Mouse (Mus musculus) bone marrow macrophage, adult 2 months (primary cell): ENCODE results near the gene Btg1. TPM values are rescaled to one million over a fixed set of nuclear protein-coding genes. Genes with fewer than 3 reads are reported as not detected.

Source experiments
- H3K27ac ChIP-seq: 2 replicates; pipeline ENCODE4 v1.5.1; 2012; ENCODE audit warnings: low read depth, low read length; ENCODE audit not compliant: insufficient read depth
- H3K4me1 ChIP-seq: 2 replicates; pipeline ENCODE4 v1.6.1; 2012; ENCODE audit warnings: low read length; ENCODE audit not compliant: control insufficient read depth, insufficient read depth
- H3K4me3 ChIP-seq: 2 replicates; pipeline ENCODE4 v1.5.1; 2012; ENCODE audit warnings: mild to moderate bottlenecking, low read length, moderate library complexity; ENCODE audit not compliant: insufficient read depth
- CTCF ChIP-seq: IDR thresholded peaks from 2 replicates; pipeline ENCODE4 v1.5.1; 2012; ENCODE audit warnings: low read depth, mild to moderate bottlenecking, low read length, moderate library complexity
- POLR2A ChIP-seq: IDR thresholded peaks from 2 replicates; pipeline ENCODE4 v1.6.1; 2012; ENCODE audit warnings: mild to moderate bottlenecking, low read depth, low read length, borderline replicate concordance
- polyA plus RNA-seq: library from polyadenylated mRNA; stranded (reverse); fragments of >200 nt; gene quantifications from 2 replicates; pipeline ENCODE4 v1.2.4, GENCODE M21; 2012; ENCODE audit not compliant: missing spikeins, insufficient read depth, insufficient read length

Btg1 gene
- polyA plus RNA-seq, 1 experiment = 175 TPM

DNA sequence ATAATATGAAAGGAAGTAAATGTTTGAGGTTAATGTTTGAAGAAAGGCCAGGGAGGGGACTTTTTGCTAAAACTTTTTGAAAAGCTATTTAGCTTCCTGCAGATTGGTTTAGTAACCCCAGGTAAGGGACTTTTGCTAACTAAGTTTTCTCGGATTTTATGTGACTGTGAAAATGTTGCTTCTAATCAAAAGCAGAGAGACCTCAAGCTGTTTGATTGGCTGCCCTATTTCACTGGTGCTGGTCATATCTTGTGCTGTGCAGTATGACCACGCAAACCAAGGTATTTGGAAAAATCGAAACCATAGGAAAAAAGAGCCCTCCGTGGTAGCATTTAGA, 30.0 kb upstream of the Btg1 start:
- Histone ChIP-seq H3K4me3 (no peak overlapping the region), H3K4me1 (no peaks in the 10 kb centered on the region), H3K27ac (no peak overlapping the region)
- TF ChIP-seq CTCF (no peak), POLR2A (no peak)

DNA sequence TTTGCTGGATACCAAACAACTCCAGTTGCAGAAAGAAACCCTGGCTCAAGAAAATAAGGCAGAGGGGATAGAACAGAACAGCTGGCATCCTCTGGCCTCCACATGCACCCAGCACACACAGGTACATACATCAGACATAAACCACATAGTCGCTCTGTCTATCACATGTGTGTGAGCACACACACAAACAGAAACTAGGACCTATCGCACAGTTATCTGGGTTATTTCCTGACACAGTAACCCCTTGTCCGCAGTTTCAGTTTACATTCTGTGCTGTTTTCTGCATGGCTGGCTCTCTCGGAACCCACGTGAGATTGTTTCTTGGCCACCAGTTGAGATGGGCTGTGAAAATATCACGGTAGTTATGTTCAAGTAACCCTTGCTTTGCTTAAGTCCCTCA, 28.6 kb upstream of the Btg1 start:
- no peak overlapping the region for H3K4me3 ChIP-seq
- TF ChIP-seq CTCF = no peak
- TF ChIP-seq POLR2A = no peak
- no peak overlapping the region for H3K27ac ChIP-seq
- H3K4me1 ChIP-seq = no peaks in the 10 kb centered on the region

DNA sequence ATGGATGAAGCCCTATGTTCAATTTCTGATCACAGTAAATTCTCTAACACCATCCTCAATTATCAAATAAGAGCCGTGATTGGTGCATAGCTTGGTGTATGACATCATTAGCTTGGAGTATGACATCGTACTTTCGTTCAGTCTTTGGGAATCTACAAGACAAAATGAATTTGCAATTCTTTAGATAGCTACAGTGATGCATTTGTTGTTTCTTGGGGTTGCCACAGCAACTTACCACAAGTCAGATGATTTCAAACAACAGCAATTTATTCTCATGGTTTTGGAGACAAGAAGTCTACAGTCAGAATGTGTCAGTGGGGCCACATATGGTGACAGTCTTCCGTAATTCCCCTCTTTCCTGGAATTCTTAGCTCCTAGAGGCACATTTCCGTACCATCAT, 27.0 kb upstream of the Btg1 start:
- Histone ChIP-seq H3K4me1 (no peaks in the 10 kb centered on the region), H3K4me3 (no peak overlapping the region), H3K27ac (no peak overlapping the region)
- TF ChIP-seq POLR2A = no peak
- no peak for TF ChIP-seq CTCF

DNA sequence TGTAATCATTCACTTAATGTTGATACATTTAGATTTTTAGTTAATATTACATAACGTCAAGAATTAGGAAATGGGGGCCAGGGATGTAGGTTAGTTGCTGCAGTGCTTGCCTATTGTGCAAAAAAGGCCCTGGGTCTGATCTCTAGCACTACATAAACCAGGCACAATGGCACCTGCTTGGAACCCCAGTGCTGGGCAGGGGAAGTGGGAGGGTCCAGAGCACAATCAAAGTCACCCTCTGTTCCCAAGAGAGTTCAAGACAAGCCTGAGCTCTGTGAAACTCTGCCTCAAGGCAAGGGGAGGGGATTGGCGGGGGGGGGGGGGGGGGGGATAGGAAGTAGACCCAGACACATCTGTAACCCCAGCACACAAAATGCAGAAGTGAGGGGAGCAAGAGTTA, 24.7 kb upstream of the Btg1 start:
- TF ChIP-seq CTCF = no peak
- no peak for TF ChIP-seq POLR2A

DNA sequence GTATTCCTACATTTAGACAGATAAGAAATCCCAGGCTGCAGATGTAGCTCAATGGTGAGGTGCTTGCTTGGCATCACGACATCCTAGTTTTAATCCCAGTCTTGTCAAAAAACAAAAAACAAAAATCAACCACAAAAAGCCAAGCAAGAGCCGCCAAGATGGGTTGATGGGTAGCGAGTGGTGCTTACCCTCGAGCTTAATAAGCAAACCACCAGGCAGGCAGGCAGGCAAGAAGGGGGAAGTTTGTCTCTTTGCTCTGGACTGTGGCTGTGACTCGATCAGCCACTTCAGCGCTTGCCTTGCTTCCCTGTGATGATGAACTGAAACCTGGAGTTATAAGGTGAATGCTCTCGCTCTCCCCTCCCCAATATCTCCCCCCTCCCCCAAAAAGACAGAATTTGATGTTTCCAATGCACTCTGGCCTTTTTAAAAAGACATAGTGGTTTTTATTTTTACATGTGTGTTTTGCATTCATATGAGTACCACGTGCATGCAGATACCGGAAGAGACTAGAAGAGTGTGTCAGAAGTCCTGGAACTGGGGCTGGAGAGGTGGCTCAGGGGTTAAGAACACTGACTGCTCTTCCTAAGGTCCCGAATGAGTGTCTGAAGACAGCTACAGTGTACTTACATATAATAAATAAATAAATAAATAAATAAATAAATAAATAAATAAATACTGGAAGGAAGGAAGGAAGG, 21.2 kb upstream of the Btg1 start:
- TF ChIP-seq CTCF (no peak), POLR2A (no peak)
- Histone ChIP-seq H3K4me3 (no peak overlapping the region), H3K4me1 (peaks cover 7% of the 10 kb centered on the region), H3K27ac (no peak overlapping the region)

More for the DNA sequence above, 24.7 kb upstream of the Btg1 start:
- no peak overlapping the region for H3K4me3 ChIP-seq
- peaks cover 5% of the 10 kb centered on the region for H3K4me1 ChIP-seq
- no peak overlapping the region for H3K27ac ChIP-seq

DNA sequence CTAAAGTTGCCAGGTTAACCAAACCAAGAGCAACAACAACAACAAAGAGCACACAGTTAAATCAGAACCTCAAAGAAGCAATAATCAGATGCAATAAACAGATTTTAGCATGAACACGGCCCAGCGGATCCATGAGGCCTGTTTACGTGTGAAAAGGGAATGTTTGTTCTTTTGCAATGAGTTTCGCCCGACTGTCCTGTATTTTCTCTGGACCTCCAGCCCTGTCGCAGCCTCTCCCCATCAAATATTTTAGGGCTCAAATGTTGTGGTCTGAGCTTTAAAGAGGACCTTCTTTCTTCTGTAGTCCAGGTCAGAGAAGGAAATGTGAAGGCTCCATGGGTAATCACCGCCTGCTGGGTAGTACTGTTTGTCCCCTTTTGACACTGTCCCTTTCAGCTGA, 20.4 kb upstream of the Btg1 start:
- H3K27ac ChIP-seq = no peak overlapping the region
- H3K4me1 ChIP-seq = peaks cover 7% of the 10 kb centered on the region
- TF ChIP-seq POLR2A (no peak), CTCF (no peak)
- H3K4me3 ChIP-seq = no peak overlapping the region

DNA sequence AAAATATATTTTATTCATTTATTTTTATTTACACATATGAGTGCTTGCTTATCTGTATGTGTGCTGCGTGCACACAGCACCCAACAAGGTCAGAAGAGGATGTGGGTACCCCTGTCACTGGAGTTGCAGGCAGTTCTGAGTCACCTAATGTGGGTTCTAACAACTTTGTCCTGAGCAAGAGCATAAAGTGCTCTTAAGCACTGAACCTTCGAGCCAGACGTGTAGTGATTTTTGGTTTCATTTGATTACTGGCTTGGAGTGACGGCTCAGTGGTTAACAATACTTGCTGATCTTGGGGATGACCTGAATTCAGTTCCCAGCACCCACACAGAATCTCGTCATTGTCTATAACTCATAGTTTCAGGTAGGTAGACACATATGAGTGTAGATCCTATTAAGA, 17.2 kb upstream of the Btg1 start:
- no peak overlapping the region for H3K27ac ChIP-seq
- H3K4me1 ChIP-seq = peaks cover 9% of the 10 kb centered on the region
- no peak overlapping the region for H3K4me3 ChIP-seq
- no peak for TF ChIP-seq CTCF
- no peak for TF ChIP-seq POLR2A

DNA sequence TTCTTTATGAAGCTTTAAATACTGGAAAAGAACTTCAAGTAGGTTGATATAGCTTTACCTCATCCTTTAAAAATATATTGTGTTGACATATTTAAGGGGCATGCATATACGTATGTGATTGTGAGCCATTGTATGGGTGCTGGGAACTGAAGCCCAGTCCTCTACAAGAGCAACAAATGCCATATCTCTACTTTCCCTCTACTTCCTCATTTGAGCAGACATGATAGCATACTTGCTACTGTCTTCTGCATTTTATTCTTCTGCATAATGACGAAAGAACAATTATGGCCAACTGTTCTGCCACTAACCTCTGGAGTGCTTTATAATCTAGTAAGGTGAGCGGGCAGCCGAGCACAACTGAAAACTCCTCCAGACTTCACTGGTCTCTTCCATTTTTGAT, 15.1 kb upstream of the Btg1 start:
- no peak for TF ChIP-seq POLR2A
- TF ChIP-seq CTCF = no peak
- peaks cover 21% of the 10 kb centered on the region for H3K4me1 ChIP-seq
- H3K4me3 ChIP-seq = no peak overlapping the region
- H3K27ac ChIP-seq = no peak overlapping the region

DNA sequence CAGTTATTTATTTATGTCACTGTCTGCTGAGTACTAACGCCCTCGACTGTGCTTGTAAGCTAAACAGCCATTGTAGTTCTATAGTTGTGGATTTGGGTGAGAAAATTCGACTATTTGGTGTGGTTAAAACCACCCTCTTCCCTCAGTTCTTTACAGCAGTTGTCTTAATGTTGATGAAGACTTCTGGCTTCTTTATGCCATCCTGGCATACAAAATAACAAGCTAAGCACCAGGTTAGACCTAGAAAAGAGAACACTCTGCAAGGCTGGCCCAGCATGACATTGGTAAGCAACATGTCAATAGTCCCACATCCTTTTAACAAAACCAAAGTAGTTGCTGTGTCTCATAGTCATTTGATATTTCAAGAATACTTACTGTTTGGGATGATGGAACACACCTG, 14.5 kb upstream of the Btg1 start:
- no peak for TF ChIP-seq CTCF
- TF ChIP-seq POLR2A = no peak
- Histone ChIP-seq H3K4me1 (peaks cover 21% of the 10 kb centered on the region), H3K4me3 (no peak overlapping the region), H3K27ac (no peak overlapping the region)

DNA sequence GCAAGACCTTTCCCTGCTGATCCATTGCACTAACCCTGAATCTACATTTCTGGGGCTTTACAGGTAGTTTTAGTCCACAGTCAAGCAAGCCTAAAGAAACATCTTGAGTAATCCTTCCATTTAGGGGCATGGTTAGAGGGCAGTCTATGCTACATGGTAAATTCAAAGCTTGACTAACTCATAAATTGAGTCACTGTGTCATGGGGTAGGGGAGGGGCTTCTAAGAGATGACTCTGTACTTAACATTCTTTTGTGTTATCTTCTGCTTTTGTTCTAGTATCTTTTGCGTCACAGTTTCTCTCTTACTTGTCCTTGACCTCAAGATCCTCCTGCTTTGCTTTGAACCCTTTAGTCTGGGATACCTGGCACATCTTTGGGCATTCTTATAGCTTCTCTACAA, 11.6 kb upstream of the Btg1 start:
- TF ChIP-seq POLR2A (no peak), CTCF (no peak)
- H3K4me3 ChIP-seq = no peak overlapping the region
- peaks cover 20% of the 10 kb centered on the region for H3K4me1 ChIP-seq

DNA sequence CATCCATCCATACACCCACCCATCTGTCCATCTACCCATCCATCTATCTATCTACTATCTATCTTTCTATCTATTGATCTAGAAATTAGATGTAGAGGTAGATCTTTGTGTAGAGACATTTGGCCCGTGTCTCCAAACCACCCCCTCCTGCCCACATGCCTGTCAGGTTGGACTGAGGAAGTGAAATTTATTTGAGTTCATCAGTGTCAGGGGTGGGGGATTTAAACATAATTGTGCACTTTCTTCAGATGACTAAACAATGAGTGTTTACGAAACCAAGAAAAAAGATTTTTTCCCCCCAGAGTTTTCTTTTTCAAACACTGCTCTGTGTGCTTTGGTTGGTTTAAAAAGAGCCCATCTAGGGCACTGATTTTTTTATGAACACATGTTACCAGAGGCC, 10.9 kb upstream of the Btg1 start:
- peaks cover 20% of the 10 kb centered on the region for H3K4me1 ChIP-seq
- no peak overlapping the region for H3K4me3 ChIP-seq
- TF ChIP-seq CTCF (no peak), POLR2A (no peak)
- no peak overlapping the region for H3K27ac ChIP-seq

More for the DNA sequence above, 11.6 kb upstream of the Btg1 start:
- no peak overlapping the region for H3K27ac ChIP-seq
